Mouse (Mus musculus): Measurements from ENCODE around the gene Slc7a8.

Gene Slc7a8

DNA sequence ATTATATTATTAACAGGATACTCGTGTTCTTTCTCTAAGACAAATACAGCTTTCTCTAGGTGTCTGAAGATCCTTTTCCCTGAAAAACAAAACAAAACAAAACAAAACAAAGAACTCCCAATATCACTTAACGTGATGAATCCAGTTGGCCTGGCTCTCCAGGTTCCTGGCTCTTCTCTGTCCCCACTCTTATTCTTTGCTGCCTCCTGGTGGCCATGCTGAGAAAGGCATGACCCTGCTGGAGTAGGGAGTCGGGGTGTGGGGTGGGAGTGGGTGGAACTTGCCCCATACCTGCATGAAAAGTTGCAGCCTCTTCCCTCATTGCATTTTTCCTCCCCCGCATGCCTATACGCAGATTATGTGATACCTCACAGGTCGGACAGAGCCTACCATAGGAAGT lies 80.4 kb downstream of the Slc7a8 start:
- DNase-seq (ENCODE audit: low read depth): peak; percentile 80

GRCm38 (mm10) chr14:54699586-54699985 lies 82.2 kb downstream of the Slc7a8 start:
- DNase-seq (ENCODE audit: low read depth): no peak

- no peak for DNase-seq (ENCODE audit: low read depth)
Observed at GRCm38 (mm10) chr14:54698733-54699132, 83.0 kb downstream of the Slc7a8 start, which contains the start of gene Gm29776. Gene Gm29776 (minus strand): TSS chr14:54698833.

GRCm38 (mm10) chr14:54696752-54697151 lies 85.0 kb downstream of the Slc7a8 start:
- no peak for DNase-seq (ENCODE audit: low read depth)

DNA sequence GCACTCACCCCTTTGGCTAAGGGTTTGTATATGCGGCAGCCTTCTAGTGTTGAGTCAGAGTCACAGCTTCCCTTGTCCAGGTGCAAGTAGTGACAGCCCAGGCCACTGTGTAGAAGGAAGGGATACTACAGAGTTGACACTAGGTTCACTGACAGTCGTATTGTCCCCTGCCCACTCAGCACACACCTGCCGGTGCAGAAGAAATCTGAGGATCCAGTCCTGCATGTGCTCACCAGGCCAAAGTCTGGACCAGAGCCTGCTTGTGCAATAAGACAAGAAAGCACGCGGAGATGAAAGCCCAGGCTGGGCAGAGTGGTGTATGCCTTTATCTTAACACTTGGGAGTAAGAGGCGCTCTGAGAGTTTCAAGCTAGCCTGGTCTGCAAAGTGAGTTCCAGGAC lies 86.7 kb downstream of the Slc7a8 start:
- DNase-seq (ENCODE audit: low read depth): no peak

DNA sequence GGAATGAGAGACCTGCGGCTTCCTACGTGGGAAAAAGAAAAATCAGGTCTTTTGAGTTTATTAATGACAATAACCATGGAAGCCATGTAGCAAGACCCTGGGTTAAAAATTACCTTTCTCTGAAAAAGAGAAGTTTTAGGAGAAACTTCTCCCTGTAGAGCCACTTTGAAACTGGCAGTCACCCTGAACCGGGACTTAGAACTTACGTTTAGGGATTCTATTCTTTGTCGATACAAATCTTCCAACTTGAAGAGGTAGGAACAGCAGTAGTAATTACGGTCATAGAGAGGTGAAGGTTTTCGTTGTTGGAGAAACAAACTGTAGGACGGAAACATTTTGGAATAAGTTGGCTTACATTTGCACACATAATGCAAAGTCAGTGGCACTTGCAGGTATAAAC lies 94.5 kb downstream of the Slc7a8 start:
- DNase-seq (ENCODE audit: low read depth): peak; percentile 17

GRCm38 (mm10) chr14:54686522-54687143 lies 95.1 kb downstream of the Slc7a8 start, which contains the start of gene Acin1:
Gene Acin1 (minus strand): TSS chr14:54686931.
- peak; percentile 98 for DNase-seq (ENCODE audit: low read depth)

DNA sequence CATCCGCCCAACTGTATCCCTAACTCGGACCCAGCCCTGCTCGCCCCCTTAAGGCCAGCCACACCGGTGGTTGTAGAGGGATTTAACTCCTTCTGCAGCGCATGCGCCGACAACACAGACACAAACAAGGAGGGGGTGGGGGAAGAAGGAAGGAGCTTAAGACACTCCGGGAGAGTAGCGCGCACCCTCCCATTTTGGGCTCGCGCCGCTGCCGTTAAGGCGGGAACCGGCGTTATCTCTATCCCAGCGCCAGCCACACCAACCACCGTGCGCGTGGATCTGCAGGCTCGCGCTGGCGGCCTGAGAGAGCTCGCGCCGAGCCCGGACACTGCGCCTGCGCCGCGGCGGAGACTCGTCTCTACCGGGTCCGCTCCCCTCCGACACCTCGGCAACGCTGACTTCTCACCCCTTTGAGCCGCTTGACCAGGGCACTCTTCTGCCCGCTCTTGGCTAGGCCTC lies 95.7 kb downstream of the Slc7a8 start, which contains the start of gene 1700123O20Rik:
1700123O20Rik (plus strand) TSS at position 154 of the 459 bp plus-strand sequence.
- peak; percentile 89 for DNase-seq (ENCODE audit: low read depth)

GRCm38 (mm10) chr14:54685471-54685870 lies 96.3 kb downstream of the Slc7a8 start:
- no peak for DNase-seq (ENCODE audit: low read depth)

GRCm38 (mm10) chr14:54682396-54682795 lies 99.3 kb downstream of the Slc7a8 start:
- DNase-seq (ENCODE audit: low read depth): no peak

GRCm38 (mm10) chr14:54678657-54679304 lies 103.0 kb downstream of the Slc7a8 start:
- no peak for DNase-seq (ENCODE audit: low read depth)

- DNase-seq (ENCODE audit: low read depth): no peak
Observed at GRCm38 (mm10) chr14:54676290-54676689, 105.5 kb downstream of the Slc7a8 start.

- DNase-seq (ENCODE audit: low read depth): no peak
Observed at GRCm38 (mm10) chr14:54674317-54674716, 107.4 kb downstream of the Slc7a8 start.

Data from NIH3T3 (cell line).